Mouse (Mus musculus) ES-CJ7 (cell line): Measurements from ENCODE around the gene Pdx1.

Experiments
- DNase-seq: peaks from one replicate; pipeline ENCODE4 v3.0.0; 2011; ENCODE audit warnings: low read depth, low spot score

Gene Pdx1

DNA sequence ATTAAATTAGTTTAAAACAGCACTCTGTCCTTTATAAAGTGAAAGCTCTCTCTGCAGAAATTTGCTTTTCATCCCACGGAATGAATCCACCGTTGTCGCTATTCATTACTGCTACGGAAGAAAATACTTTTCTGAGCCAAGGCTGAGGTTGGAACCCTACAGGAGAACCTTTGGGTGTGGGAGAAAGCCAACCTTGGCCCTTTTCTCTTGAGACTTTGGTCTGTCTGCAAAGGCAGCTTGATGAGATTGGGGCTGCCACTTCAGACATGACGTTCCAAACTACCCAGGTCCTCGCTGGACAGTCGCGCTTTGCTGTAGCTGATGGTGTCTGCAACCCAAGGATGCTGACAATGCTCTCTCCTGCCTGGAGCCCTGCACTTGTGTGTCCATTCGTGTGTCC lies 38.7 kb downstream of the Pdx1 start:
- no peak for DNase-seq

DNA sequence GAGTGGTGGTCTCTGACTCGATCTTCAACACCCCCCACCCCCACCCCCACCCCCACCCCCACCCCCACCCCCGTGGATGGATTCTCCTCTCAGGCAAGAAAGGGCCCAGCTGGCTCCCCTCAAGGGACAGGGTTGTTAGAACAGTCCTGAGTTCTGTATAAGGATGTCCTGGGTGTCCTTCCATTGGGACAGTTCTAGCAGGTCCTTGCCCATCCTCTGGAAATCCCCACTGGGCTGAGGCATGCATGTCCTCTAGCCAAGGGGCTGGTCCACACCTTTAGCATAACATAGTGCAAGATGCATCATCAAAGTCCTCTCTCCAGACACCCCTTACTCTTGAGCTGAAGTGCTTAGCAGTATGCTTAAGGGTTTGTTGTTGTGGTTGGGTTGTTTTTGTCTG lies 40.0 kb downstream of the Pdx1 start:
- no peak for DNase-seq

DNA sequence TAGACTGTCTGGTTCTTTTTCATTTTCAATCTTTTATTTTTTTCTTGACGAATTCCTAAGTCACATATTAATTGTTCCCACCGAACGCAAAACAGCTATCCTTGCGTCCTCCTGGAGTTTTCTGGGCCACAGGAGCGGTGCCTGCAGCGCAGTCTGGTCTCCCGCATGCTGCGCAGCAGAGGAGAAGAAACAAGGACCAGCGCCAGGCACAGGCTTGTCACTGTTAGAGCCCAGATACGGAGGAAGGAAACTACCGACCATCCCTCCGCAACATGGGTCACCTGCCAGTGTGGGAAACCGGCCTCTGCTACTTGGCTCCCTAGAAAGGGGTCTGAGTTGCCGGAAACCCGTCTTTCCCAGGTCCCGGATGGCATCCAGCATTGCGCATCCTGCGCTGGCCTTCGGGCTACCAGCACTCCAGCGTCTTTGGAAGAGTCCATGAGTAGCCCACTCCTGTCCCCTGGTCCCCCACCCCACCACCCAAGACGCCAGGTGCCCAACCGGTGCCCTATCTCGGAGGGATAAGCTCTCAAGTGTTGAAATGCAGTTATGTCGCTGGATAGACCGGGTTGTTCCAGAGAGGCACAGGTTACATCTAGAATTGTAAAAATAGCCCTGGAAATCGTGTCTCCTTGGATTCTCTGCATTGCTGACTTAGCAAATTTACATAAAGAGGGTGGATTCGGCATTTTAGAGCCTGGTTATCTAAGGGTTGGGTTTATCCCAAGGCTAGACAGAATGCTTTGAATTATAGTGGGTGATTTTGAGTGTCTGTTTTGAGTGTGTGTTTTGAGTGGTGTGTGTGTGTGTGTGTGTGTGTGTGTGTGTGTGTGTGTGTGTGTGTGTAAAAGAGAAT lies 43.3 kb downstream of the Pdx1 start:
- no peak for DNase-seq

DNA sequence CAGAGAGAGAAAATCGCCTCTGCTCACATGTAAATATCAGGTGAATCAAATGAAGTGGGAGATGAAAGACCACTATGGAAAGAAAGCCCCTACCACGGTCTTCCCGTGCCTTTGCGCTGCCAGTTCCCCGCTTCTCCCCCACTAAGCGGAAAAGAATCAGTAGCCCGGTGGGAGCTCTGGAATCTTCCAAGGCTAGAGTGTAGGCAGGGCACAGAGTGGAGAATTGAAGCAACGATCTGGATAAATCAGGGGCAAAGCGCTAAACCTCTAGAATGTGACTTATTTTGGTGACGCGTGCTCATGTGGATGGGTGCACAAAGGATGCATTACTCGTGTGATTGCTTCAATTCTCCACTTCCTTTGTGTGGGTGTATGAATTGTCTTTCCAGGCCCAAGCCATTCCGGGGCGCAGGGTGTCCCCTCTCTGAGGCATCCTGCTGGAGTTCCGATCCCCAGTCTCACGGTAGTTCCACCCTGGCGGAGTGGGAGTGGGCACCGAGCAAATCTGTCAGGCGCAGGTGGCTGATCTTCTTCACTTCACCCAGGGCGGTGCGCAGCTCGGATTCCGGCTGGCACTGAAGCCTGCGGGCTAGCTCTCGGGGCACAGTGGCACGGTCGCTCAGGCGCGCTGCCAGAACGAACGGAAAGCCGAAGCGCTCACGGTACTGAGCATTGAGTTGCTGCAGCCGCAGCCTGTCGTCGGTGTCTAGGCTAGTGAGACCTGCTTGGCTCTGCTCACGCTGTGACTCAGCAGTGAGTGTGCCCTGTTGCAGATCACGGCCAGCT lies 45.1 kb downstream of the Pdx1 start:
- peak; percentile 41 for DNase-seq

DNA sequence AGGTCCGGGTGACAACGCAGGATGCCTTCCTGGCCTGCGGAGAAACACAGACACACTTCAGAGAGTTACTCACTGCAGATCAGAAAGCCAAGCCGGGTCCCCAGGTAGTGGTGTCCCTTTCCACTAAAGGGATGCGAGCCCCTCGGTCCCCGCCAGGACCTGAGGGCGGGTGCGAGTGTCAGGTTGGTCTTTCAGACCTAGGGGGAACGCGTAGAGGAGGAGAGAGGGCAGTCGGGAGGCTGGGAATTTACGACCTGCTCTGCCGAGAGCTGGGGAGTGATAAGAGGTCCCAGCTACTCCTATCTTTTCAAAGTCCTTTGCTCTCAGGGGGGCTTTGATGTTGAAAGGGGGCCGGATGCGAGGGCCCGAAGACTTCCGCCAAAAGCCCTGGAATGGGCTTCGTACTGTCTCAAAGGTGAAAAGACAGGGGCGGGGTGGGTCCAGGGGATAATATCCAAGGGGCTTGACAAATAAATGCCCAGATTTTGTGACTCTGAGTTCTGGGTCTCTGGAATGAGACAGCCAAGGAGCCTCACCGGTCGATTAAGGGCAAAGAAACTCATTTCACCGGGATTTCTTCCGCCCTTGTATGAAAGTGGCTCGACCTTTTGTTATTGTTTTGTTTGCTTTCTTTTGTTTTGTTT lies 45.8 kb downstream of the Pdx1 start:
- DNase-seq, result no peak

DNA sequence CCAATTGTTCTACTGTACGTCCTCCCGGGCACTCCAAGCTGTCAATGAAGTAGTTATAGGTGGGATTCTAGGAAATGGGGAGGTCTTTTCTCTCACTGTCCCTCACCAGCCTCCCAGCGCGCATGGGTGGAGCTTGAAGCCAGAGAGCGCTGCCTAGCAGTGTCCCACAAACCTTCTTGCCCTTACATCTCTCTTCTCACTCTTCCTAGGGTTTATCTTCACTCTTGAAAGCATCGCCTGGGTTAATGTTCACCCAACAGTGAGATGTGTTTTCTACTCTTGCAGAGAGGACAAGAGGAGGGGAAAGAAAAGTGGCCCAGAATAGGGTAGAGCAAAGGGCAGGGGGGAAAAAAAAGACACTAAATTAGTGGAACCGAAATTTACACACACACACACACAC lies 47.6 kb downstream of the Pdx1 start:
- DNase-seq, result no peak

DNA sequence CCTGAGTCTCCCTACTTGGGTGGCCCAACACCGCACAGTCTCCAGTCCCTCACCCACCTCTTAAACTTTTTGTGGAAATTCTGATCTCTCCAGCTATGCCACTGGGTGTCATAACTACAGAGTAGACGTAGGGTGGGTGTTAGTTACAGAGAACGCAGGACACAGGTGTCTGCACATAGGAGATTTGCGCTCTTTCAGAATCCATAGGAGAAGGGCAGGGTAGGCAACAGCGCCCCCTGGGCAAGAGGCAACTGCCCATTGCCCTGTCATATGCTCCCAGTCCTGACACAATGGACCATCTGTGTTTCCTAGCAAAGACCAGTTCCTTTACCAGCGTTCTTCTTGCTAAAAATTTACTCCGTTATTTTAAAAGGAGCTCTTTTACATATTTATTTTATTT lies 48.2 kb downstream of the Pdx1 start:
- DNase-seq, result peak; percentile 38

DNA sequence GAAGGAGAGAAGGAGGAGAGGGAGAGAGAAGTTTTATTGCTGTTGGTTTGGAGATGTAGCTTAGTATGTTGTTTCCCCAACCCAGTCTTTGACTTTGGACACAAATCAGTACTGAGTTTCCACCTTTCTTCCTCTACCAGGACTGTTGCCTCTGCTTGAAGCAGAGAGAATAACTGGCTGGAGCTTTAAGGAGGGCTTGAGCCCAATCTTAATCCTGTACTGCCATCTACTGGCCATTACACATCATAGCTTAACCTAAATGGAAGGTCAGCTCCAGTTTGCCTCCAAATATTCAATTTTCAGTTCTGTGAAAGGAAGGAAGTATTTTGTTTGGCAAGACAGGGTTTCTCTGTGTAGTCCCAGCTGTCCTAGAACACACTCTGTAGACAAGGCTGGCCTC lies 49.9 kb downstream of the Pdx1 start:
- peak; percentile 80 for DNase-seq

DNA sequence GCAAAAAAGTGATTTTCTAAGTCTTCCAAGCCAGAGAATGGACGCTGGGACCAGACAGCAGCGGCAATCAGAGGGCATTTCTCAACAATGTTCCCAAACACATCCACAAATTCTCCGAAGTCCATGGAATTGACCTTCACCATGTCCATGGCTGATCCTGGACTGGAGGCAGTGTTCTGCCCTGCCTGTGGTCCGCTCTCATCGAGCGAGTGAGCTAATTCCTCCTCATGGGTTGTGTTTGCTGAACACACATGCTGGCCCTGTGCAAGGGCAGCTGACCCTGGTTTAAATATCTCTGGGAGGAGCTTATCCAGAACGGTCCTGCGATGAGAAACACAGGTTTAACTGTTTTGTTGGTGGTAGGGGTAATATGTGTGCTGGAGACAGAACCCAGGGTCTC lies 52.4 kb downstream of the Pdx1 start, which contains the start of gene Urad:
Gene Urad, minus strand, starts transcription at position 258 of the 400 bp plus-strand sequence.
- no peak for DNase-seq

DNA sequence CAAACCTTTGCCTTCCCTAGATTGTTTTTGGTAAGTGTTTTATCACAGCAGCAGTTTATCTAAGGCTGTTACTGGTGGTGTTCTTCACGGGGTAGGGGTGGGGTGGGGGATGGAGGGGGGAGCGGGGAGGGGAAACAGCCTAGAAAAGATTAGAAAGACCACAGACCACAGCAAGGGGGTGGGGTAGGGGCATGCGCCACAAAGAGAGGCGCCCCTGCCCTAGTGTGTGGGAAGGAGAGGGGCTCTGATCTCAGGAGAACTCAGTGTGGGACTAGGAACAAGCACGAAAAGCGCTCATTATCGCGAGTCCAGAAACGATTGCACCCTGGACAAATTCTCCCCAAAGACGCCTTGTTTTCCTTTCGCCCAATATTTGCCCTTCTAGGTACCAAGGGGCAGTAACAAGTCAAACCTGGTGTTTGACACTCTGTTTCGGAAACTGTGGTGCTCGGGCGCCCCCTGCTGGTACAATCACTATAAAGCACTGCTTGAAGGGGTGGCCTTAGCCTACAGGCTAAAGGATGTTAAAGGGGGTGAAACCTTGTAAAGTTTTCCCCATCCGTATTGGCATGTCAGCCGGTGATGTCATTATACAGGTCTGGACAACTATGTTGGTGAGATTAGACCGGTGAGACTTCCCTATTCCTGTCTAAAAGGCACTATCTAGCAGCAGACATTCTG lies 53.6 kb downstream of the Pdx1 start:
- DNase-seq, result peak; percentile 69
